Mouse (Mus musculus) neural tube, embryonic 12.5 days (tissue): ENCODE results near the gene Gm21497. TPM values are rescaled to one million over a fixed set of nuclear protein-coding genes. Genes with fewer than 3 reads are reported as not detected.
"Not testable (repeated sequence)": the region's sequence is repeated elsewhere in the genome, so short reads cannot be mapped to it uniquely, and the experiment has no call there.

Source experiments
- ATAC-seq: fragments of 200-750 bp; cut with Nextera tagmentation; 2 replicates; pipeline ENCODE4 v1.8.0; 2017; ENCODE audit warnings: low read depth, mild to moderate bottlenecking, moderate TSS enrichment, moderate library complexity; ENCODE audit not compliant: low FRiP score
- H3K27ac ChIP-seq: fragments of 300-500 bp; sonication (generic); 2 replicates; pipeline ENCODE4 v1.5.1; 2016
- H3K27me3 ChIP-seq: fragments of 300-500 bp; sonication (generic); replicated peaks from 2 replicates; pipeline ENCODE4 v1.6.1; 2016; ENCODE audit warnings: mild to moderate bottlenecking
- H3K36me3 ChIP-seq: fragments of 300-500 bp; sonication (generic); 2 replicates; pipeline ENCODE4 v1.6.1; 2016; ENCODE audit warnings: mild to moderate bottlenecking
- H3K4me1 ChIP-seq: fragments of 300-500 bp; sonication (generic); 2 replicates; pipeline ENCODE4 v1.6.1; 2016
- H3K4me2 ChIP-seq: fragments of 300-500 bp; sonication (generic); replicated peaks from 2 replicates; pipeline ENCODE4 v1.6.1; 2016; ENCODE audit warnings: mild to moderate bottlenecking
- H3K4me3 ChIP-seq: fragments of 300-500 bp; sonication (generic); 2 replicates; pipeline ENCODE4 v1.5.1; 2016
- H3K9ac ChIP-seq: fragments of 300-500 bp; sonication (generic); 2 replicates; pipeline ENCODE4 v1.6.1; 2016; ENCODE audit warnings: mild to moderate bottlenecking
- H3K9me3 ChIP-seq: fragments of 300-500 bp; sonication (generic); 2 replicates; pipeline ENCODE4 v1.6.1; 2016; ENCODE audit warnings: mild to moderate bottlenecking
- WGBS: fragments of 180-500 bp; shearing (Covaris S2); methylation state at CpG from one replicate; pipeline ENCODE4 v1.1.7; 2016; 5-methylcytosine and 5-hydroxymethylcytosine counted together
- polyA plus RNA-seq: library from polyadenylated mRNA; unstranded; fragments of >200 nt; fragmentation: Nextera tagmentation; extraction: Ambion mirVana; gene quantifications from 2 replicates; pipeline ENCODE4 v1.2.1, GENCODE M21; 2016

Gene Gm21497
- polyA plus RNA-seq = not detected in 2 replicates

GRCm38 (mm10) chrY:61646446-61646845 lies at the start of gene Gm21497:
TSS of gene Gm21497 (plus strand) at chrY:61646746.
- not testable (repeated sequence) for H3K4me1 ChIP-seq, ATAC-seq, H3K9ac ChIP-seq, H3K9me3 ChIP-seq, H3K4me2 ChIP-seq, H3K27ac ChIP-seq, H3K27me3 ChIP-seq, H3K36me3 ChIP-seq, H3K4me3 ChIP-seq
- no CpG with 5 or more reads among the region's 5 CpGs for WGBS
